Mouse (Mus musculus) frontal cortex, adult (tissue): Measurements from ENCODE around the gene Fam107a.

Source experiments
- ATAC-seq: cut with Nextera tagmentation; 2 replicates; pipeline ENCODE4 v1.9.2; 2017; ENCODE audit warnings: mild to moderate bottlenecking, moderate library complexity, mixed read lengths; ENCODE audit not compliant: low TSS enrichment

Gene Fam107a

GRCm38 (mm10) chr14:8317194-8318097 is at the start of gene Fam107a:
Gene Fam107a, minus strand, starts transcription at chr14:8318023.
- peak; percentile 24; the same call in 1 of the 2 replicates for ATAC-seq

- ATAC-seq: no peak
Measured at GRCm38 (mm10) chr14:8367121-8367520, 49.3 kb upstream of the Fam107a start.

GRCm38 (mm10) chr14:8365833-8366232 is 48.0 kb upstream of the Fam107a start:
- ATAC-seq: no peak

- ATAC-seq: no peak
Measured at GRCm38 (mm10) chr14:8356836-8357235, 39.0 kb upstream of the Fam107a start.

- peak; percentile 96 for ATAC-seq
Measured at GRCm38 (mm10) chr14:8355999-8356501, 38.2 kb upstream of the Fam107a start.

- peak; percentile 86 for ATAC-seq
Measured at GRCm38 (mm10) chr14:8348927-8349326, 31.1 kb upstream of the Fam107a start.

GRCm38 (mm10) chr14:8346255-8346997 is 28.6 kb upstream of the Fam107a start:
- ATAC-seq: peak; percentile 51; the same call in 1 of the 2 replicates

- no peak for ATAC-seq
Measured at GRCm38 (mm10) chr14:8345566-8345965, 27.7 kb upstream of the Fam107a start.

GRCm38 (mm10) chr14:8342509-8343106 is 24.8 kb upstream of the Fam107a start:
- ATAC-seq: no peak

- ATAC-seq: no peak
Measured at GRCm38 (mm10) chr14:8340226-8340625, 22.4 kb upstream of the Fam107a start.

GRCm38 (mm10) chr14:8335947-8336346 is 18.1 kb upstream of the Fam107a start:
- no peak for ATAC-seq

- peak; percentile 53 for ATAC-seq
Measured at GRCm38 (mm10) chr14:8334511-8334910, 16.7 kb upstream of the Fam107a start.

GRCm38 (mm10) chr14:8332314-8333252 is 14.8 kb upstream of the Fam107a start:
- ATAC-seq: no peak

GRCm38 (mm10) chr14:8331307-8331905 is 13.6 kb upstream of the Fam107a start:
- ATAC-seq: no peak

- ATAC-seq: no peak
Measured at GRCm38 (mm10) chr14:8330390-8330789, 12.6 kb upstream of the Fam107a start.

- peak; percentile 62 for ATAC-seq
Measured at GRCm38 (mm10) chr14:8329552-8329951, 11.7 kb upstream of the Fam107a start.

- no peak for ATAC-seq
Measured at GRCm38 (mm10) chr14:8327371-8327770, 9.5 kb upstream of the Fam107a start.

- no peak for ATAC-seq
Measured at GRCm38 (mm10) chr14:8326961-8327360, 9.1 kb upstream of the Fam107a start.

- ATAC-seq: no peak
Measured at GRCm38 (mm10) chr14:8325746-8326145, 7.9 kb upstream of the Fam107a start.

GRCm38 (mm10) chr14:8320528-8320927 is 2.7 kb upstream of the Fam107a start:
- no peak for ATAC-seq
